Mouse (Mus musculus) heart, embryonic 14.5 days (tissue): ENCODE data around the gene Prr27. TPM values are rescaled to one million over a fixed set of nuclear protein-coding genes. Genes with fewer than 3 reads are reported as not detected.

Experiments used
- polyA plus RNA-seq: library from polyadenylated mRNA; unstranded; fragments of >200 nt; fragmentation: Nextera tagmentation; extraction: Ambion mirVana; gene quantifications from 2 replicates; pipeline ENCODE4 v1.2.1, GENCODE M21; 2014

The Prr27 gene
- polyA plus RNA-seq, 1 experiment from 2014 or later: not detected

Other genes with a start within 250 kb of the Prr27 start
- gene Sult1e1, start 234.1 kb upstream of the Prr27 start, polyA plus RNA-seq: not detected in 2 replicates
- not detected in 2 replicates for gene Csn1s1, start 159.5 kb upstream of the Prr27 start, polyA plus RNA-seq
- not detected in 2 replicates for gene Csn2, start 126.1 kb upstream of the Prr27 start, polyA plus RNA-seq
- gene Csn1s2a, start 51.1 kb upstream of the Prr27 start, polyA plus RNA-seq: not detected in 2 replicates
- not detected in 2 replicates for gene Csn1s2b, start 17.6 kb upstream of the Prr27 start, polyA plus RNA-seq
- gene Odam, start 59.3 kb downstream of the Prr27 start, polyA plus RNA-seq: not detected in 2 replicates
- gene Csn3, start 99.9 kb downstream of the Prr27 start, polyA plus RNA-seq: 0.34 TPM in 1 of 2 replicates, not detected in the other
- gene 2310003L06Rik, start 143.8 kb downstream of the Prr27 start, polyA plus RNA-seq: not detected in 2 replicates
- gene Gm28434, start 143.8 kb downstream of the Prr27 start, polyA plus RNA-seq: not detected in 2 replicates
- gene Cabs1, start 153.8 kb downstream of the Prr27 start, polyA plus RNA-seq: not detected in 2 replicates
- not detected in 2 replicates for gene Smr3a, start 176.9 kb downstream of the Prr27 start, polyA plus RNA-seq